Mouse (Mus musculus): ENCODE data around the gene Zfp653.

DNA sequence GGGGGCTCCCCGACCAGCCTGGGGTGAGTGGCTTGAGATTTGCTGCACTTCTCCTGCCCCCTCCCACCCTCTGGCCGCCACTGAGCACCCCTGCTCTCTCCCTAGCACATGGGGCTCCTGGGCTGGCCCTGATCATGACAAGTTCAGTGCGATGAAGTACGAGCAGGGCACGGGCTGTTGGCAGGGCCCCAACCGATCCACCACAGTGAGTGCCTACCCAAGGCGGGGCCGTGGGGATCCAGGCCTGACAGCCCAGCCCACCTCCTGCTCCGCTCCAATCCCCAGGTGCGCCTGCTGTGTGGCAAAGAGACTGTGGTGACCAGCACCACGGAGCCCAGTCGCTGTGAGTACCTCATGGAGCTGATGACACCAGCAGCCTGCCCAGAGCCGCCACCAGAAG, 58.4 kb downstream of the Zfp653 start:
- TF ChIP-seq ZC3H11A (IDR thresholded peaks at IDR 0.05; ENCODE audit: low read depth, low read length) (no peak), E2F4 (IDR thresholded peaks at IDR 0.05; ENCODE audit: insufficient replicate concordance, low read depth, low read length) (no peak), SIN3A (IDR thresholded peaks at IDR 0.05; ENCODE audit: low read length) (no peak), MAFK (IDR thresholded peaks at IDR 0.05; ENCODE audit: insufficient replicate concordance, low read length) (no peak), CTCF (conservative IDR thresholded peaks at IDR 0.05 in 1 of 2, IDR thresholded peaks at IDR 0.05 in 1 of 2; ENCODE audit: low read depth in 2 of 2, low read length in 2 of 2) (no peak), USF1 (IDR thresholded peaks at IDR 0.05; ENCODE audit: low read depth, low read length) (no peak), JUN (IDR thresholded peaks at IDR 0.05; ENCODE audit: insufficient read depth, low read depth, low read length) (no peak), POLR2A (IDR thresholded peaks at IDR 0.05; ENCODE audit: low read depth, low read length) (no peak), MYC (IDR thresholded peaks at IDR 0.05; ENCODE audit: low read depth, low read length) (no peak), ZMIZ1 (IDR thresholded peaks at IDR 0.05; ENCODE audit: low read depth, low read length) (no peak), MAX (IDR thresholded peaks at IDR 0.05; ENCODE audit: low read length) (no peak), ETS1 (conservative IDR thresholded peaks at IDR 0.05; ENCODE audit: low read depth, low read length) (no peak), MAZ (IDR thresholded peaks at IDR 0.05; ENCODE audit: low read depth, low read length) (no peak)
